Mouse (Mus musculus) lung, embryonic 15.5 days (tissue): ENCODE measurements around the gene Scube3. TPM values are rescaled to one million over a fixed set of nuclear protein-coding genes. Genes with fewer than 3 reads are reported as not detected.

Experiments
- ATAC-seq: fragments of 200-750 bp; cut with Nextera tagmentation; 2 replicates; pipeline ENCODE4 v1.8.0; 2017; ENCODE audit warnings: moderate number of reproducible peaks, borderline replicate concordance; ENCODE audit not compliant: low FRiP score, low TSS enrichment; ENCODE audit errors: extremely low read depth
- H3K27ac ChIP-seq: fragments of 300-500 bp; sonication (generic); 2 replicates; pipeline ENCODE4 v1.5.1; 2015; ENCODE audit warnings: moderate library complexity, mild to moderate bottlenecking, inconsistent platforms
- H3K27me3 ChIP-seq: fragments of 300-500 bp; sonication (generic); 2 replicates; pipeline ENCODE4 v1.6.1; 2015; ENCODE audit warnings: inconsistent platforms
- H3K36me3 ChIP-seq: fragments of 300-500 bp; sonication (generic); 2 replicates; pipeline ENCODE4 v1.6.1; 2015; ENCODE audit warnings: inconsistent platforms
- H3K4me1 ChIP-seq: fragments of 300-500 bp; sonication (generic); 2 replicates; pipeline ENCODE4 v1.6.1; 2015; ENCODE audit warnings: inconsistent platforms
- H3K4me2 ChIP-seq: fragments of 300-500 bp; sonication (generic); 2 replicates; pipeline ENCODE4 v1.6.1; 2015; ENCODE audit warnings: inconsistent platforms, mild to moderate bottlenecking, moderate library complexity
- H3K4me3 ChIP-seq: fragments of 300-500 bp; sonication (generic); 2 replicates; pipeline ENCODE4 v1.5.1; 2015; ENCODE audit warnings: mild to moderate bottlenecking, inconsistent platforms
- H3K9ac ChIP-seq: fragments of 300-500 bp; sonication (generic); 2 replicates; pipeline ENCODE4 v1.6.1; 2015; ENCODE audit warnings: inconsistent platforms
- H3K9me3 ChIP-seq: fragments of 300-500 bp; sonication (generic); 2 replicates; pipeline ENCODE4 v1.6.1; 2016; ENCODE audit warnings: inconsistent platforms
- WGBS: fragments of 180-500 bp; shearing (Covaris S2); methylation state at CpG from one replicate; pipeline ENCODE4 v1.1.7; 2015; 5-methylcytosine and 5-hydroxymethylcytosine counted together
- polyA plus RNA-seq: library from polyadenylated mRNA; unstranded; fragments of >200 nt; fragmentation: Nextera tagmentation; extraction: Ambion mirVana; gene quantifications from 2 replicates; pipeline ENCODE4 v1.2.1, GENCODE M21; 2015

Gene Scube3
- polyA plus RNA-seq, 1 experiment from 2014 or later, result 1.7 TPM

GRCm38 (mm10) chr17:28136266-28136665 lies 5.7 kb upstream of the Scube3 start:
- Histone ChIP-seq H3K27ac (no peak overlapping the region), H3K4me2 (no peak overlapping the region), H3K27me3 (peaks cover 29% of the 10 kb centered on the region), H3K9me3 (no peaks in the 10 kb centered on the region), H3K36me3 (no peaks in the 10 kb centered on the region), H3K4me1 (peaks cover 8% of the 10 kb centered on the region), H3K9ac (no peak overlapping the region), H3K4me3 (no peak overlapping the region)
- 29% methylated on average over 5 of the region's 5 CpGs for WGBS
- no peak for ATAC-seq

GRCm38 (mm10) chr17:28138013-28138412 lies 3.9 kb upstream of the Scube3 start:
- H3K9me3 ChIP-seq, result no peaks in the 10 kb centered on the region
- no peaks in the 10 kb centered on the region for H3K36me3 ChIP-seq
- no peak overlapping the region for H3K4me3 ChIP-seq
- no peak overlapping the region for H3K9ac ChIP-seq
- no peak overlapping the region for H3K4me2 ChIP-seq
- 90% methylated on average over 8 of the region's 8 CpGs for WGBS
- peaks cover 26% of the 10 kb centered on the region for H3K4me1 ChIP-seq
- H3K27ac ChIP-seq, result no peak overlapping the region
- peaks cover 46% of the 10 kb centered on the region for H3K27me3 ChIP-seq
- no peak for ATAC-seq

GRCm38 (mm10) chr17:28138685-28139084 lies 3.3 kb upstream of the Scube3 start:
- H3K4me3 ChIP-seq, result no peak overlapping the region
- no peak overlapping the region for H3K4me2 ChIP-seq
- peaks cover 32% of the 10 kb centered on the region for H3K4me1 ChIP-seq

GRCm38 (mm10) chr17:28140431-28141204 lies 1.3 kb upstream of the Scube3 start:
- Histone ChIP-seq H3K9ac (no peak overlapping the region), H3K9me3 (no peaks in the 10 kb centered on the region), H3K4me3 (no peak overlapping the region), H3K4me2 (peak overlapping the region; percentile 100; the same call in 1 of the 2 replicates), H3K27ac (no peak overlapping the region), H3K36me3 (no peaks in the 10 kb centered on the region), H3K27me3 (peaks cover 60% of the 10 kb centered on the region), H3K4me1 (peaks cover 50% of the 10 kb centered on the region)
- 34% methylated on average over 13 of the region's 13 CpGs for WGBS
- no peak for ATAC-seq

More at GRCm38 (mm10) chr17:28138685-28139084, 3.3 kb upstream of the Scube3 start:
- Histone ChIP-seq H3K9ac (no peak overlapping the region), H3K27ac (no peak overlapping the region), H3K27me3 (peaks cover 48% of the 10 kb centered on the region), H3K9me3 (no peaks in the 10 kb centered on the region), H3K36me3 (no peaks in the 10 kb centered on the region)
- WGBS, result 51% methylated on average over 9 of the region's 9 CpGs
- ATAC-seq, result no peak

- peak overlapping the region; percentile 61 for H3K4me3 ChIP-seq
- H3K9ac ChIP-seq, result peak overlapping the region; percentile 29; the same call in 1 of the 2 replicates
- peaks cover 66% of the 10 kb centered on the region for H3K27me3 ChIP-seq
- H3K4me1 ChIP-seq, result peaks cover 54% of the 10 kb centered on the region
- peak overlapping the region; percentile 100 for H3K4me2 ChIP-seq
- no peaks in the 10 kb centered on the region for H3K36me3 ChIP-seq
- no peak for ATAC-seq
- no peak overlapping the region for H3K27ac ChIP-seq
- no peaks in the 10 kb centered on the region for H3K9me3 ChIP-seq
- WGBS, result 8% methylated on average over 15 of the region's 15 CpGs
These were observed 713 bp upstream of the Scube3 start for GRCm38 (mm10) chr17:28141205-28141650.

DNA sequence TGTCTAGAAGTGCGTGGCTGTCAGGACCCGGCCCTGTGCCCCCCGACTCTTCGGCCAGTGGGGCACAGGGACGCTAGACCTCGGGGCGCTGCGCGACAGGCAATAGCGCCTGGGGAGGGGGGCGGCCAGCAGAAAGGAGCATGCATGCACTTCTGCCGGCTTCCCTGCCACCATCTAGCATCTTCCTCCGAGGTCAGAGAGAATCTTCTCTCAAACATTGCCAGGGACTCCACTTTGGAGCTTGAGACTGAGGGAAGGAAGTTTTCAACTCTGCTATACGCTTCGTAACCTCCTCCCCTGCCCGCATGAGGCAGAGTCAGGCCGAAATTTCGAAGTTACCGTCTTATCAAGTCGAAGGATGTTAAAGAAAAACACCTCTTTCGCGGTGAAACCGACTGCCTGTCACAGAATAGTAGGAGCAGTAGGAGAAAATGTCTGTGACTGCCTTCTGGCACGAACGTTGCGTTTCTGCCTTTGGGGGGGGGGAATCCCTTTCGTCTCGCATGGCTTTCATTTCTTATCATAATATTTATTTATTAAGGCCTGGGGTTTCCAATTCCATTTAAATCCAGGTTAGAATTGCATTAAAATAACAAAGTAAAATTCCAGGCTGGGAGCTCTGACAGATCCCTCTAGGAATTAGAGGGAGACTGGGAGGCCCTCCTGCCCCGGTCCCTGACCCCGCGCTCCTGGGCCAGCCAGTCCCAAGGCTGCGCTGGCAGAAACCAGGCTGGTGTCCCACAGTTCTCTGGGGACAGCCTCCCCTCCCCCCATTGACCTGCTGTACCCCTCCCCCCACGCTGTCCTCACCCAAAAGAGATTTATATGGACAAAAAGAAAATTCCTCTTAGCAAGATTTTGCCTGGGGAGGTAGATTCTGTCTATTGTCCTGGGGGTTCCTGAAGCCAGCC lies 1.0 kb downstream of the Scube3 start:
- no peaks in the 10 kb centered on the region for H3K9me3 ChIP-seq
- no peaks in the 10 kb centered on the region for H3K36me3 ChIP-seq
- peaks cover 53% of the 10 kb centered on the region for H3K4me1 ChIP-seq
- H3K4me3 ChIP-seq, result peak overlapping the region; percentile 61
- WGBS, result 1% methylated on average over 33 of the region's 33 CpGs
- H3K4me2 ChIP-seq, result peak overlapping the region; percentile 100
- H3K9ac ChIP-seq, result peak overlapping the region; percentile 50
- peaks cover 73% of the 10 kb centered on the region for H3K27me3 ChIP-seq
- no peak overlapping the region for H3K27ac ChIP-seq
- 0 out of 2 replicates have a peak, but pooled peaks have one; percentile 1 for ATAC-seq

- H3K9me3 ChIP-seq, result no peaks in the 10 kb centered on the region
- peaks cover 53% of the 10 kb centered on the region for H3K4me1 ChIP-seq
- no peak overlapping the region for H3K9ac ChIP-seq
- no peak for ATAC-seq
- H3K27me3 ChIP-seq, result peaks cover 73% of the 10 kb centered on the region
- WGBS, result 0% methylated on average over 9 of the region's 9 CpGs
- H3K36me3 ChIP-seq, result no peaks in the 10 kb centered on the region
- H3K4me2 ChIP-seq, result peak overlapping the region; percentile 100
- H3K4me3 ChIP-seq, result 0 out of 2 replicates have a peak overlapping the region, but pooled peaks have one; percentile 14
- no peak overlapping the region for H3K27ac ChIP-seq
These were observed 1.8 kb downstream of the Scube3 start for GRCm38 (mm10) chr17:28143751-28144150.

GRCm38 (mm10) chr17:28144241-28144640 lies 2.3 kb downstream of the Scube3 start:
- Histone ChIP-seq H3K9me3 (no peaks in the 10 kb centered on the region), H3K4me2 (peak overlapping the region; percentile 100; the same call in 1 of the 2 replicates), H3K27ac (no peak overlapping the region), H3K27me3 (peaks cover 69% of the 10 kb centered on the region), H3K36me3 (no peaks in the 10 kb centered on the region), H3K4me1 (peaks cover 57% of the 10 kb centered on the region), H3K9ac (no peak overlapping the region), H3K4me3 (no peak overlapping the region)
- ATAC-seq, result no peak
- 16% methylated on average over 6 of the region's 6 CpGs for whole genome bisulfite sequencing

GRCm38 (mm10) chr17:28148288-28148687 lies 6.3 kb downstream of the Scube3 start:
- Histone ChIP-seq H3K4me1 (peaks cover 39% of the 10 kb centered on the region), H3K36me3 (no peaks in the 10 kb centered on the region), H3K27ac (no peak overlapping the region), H3K27me3 (peaks cover 31% of the 10 kb centered on the region), H3K9ac (no peak overlapping the region), H3K9me3 (no peaks in the 10 kb centered on the region), H3K4me3 (no peak overlapping the region), H3K4me2 (no peak overlapping the region)
- no peak for ATAC-seq
- 74% methylated on average over 3 of the region's 3 CpGs for WGBS

DNA sequence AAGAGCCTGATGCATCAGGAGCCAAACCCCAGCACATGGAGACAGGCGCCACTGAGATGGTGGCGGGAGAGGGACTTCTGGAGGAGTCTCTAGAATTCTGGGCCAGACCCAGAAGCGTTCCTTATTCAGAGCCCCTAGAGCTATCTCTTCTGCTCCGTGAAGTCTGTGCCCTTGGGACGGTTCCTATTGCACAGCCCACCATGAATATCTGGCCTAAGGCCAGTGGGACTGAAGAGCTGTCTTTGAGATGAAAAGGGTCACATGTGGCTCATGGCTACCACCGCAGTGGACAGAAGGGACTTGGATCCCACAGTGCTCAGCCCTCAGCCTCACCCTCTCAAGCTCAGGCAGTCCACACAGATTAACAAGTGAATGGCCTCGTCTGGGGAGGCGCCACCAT lies 7.8 kb downstream of the Scube3 start:
- Histone ChIP-seq H3K4me1 (peaks cover 26% of the 10 kb centered on the region), H3K27me3 (peaks cover 21% of the 10 kb centered on the region), H3K27ac (no peak overlapping the region), H3K4me3 (no peak overlapping the region), H3K9ac (no peak overlapping the region), H3K4me2 (no peak overlapping the region), H3K9me3 (no peaks in the 10 kb centered on the region), H3K36me3 (no peaks in the 10 kb centered on the region)
- WGBS, result 51% methylated on average over 8 of the region's 8 CpGs
- peak; percentile 31; the same call in 1 of the 2 replicates for ATAC-seq

- Histone ChIP-seq H3K4me1 (peaks cover 20% of the 10 kb centered on the region), H3K27ac (no peak overlapping the region), H3K27me3 (peaks cover 15% of the 10 kb centered on the region), H3K9me3 (no peaks in the 10 kb centered on the region), H3K9ac (no peak overlapping the region), H3K4me2 (no peak overlapping the region), H3K36me3 (no peaks in the 10 kb centered on the region), H3K4me3 (no peak overlapping the region)
- 82% methylated on average over 12 of the region's 12 CpGs for WGBS
- no peak for ATAC-seq
These were observed 8.5 kb downstream of the Scube3 start for GRCm38 (mm10) chr17:28150456-28150855.
